Mouse (Mus musculus): Measurements from ENCODE around the gene 2810408A11Rik.

2810408A11Rik gene

GRCm38 (mm10) chr11:69912716-69913530 is 12.1 kb upstream of the 2810408A11Rik start:
- no peak for DNase-seq (ENCODE audit: low spot score)

DNA sequence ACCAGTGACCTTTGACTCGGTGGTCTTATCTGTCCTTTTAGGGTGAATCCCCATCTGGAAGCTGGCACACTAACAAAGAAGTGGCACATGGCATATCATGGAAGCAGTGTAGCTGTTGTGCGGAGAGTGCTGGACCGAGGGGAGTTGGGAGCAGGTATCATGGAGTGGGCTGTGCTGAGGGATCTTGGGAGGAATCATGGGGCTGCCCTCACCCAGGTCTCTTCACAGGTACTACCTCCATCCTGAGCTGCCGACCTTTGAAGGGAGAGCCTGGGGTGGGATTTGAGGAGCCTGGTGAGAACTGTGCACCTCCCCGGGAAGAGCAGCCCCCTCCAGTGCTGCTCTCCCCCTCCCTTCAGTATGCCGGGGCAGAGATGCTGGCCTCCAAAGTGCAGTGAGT is 10.9 kb upstream of the 2810408A11Rik start:
- no peak for DNase-seq (ENCODE audit: low spot score)

GRCm38 (mm10) chr11:69910781-69911560 is 10.2 kb upstream of the 2810408A11Rik start:
- DNase-seq (ENCODE audit: low spot score) = no peak

GRCm38 (mm10) chr11:69910177-69910576 is 9.4 kb upstream of the 2810408A11Rik start:
- no peak for DNase-seq (ENCODE audit: low spot score)

- no peak for DNase-seq (ENCODE audit: low spot score)
These were observed 8.4 kb upstream of the 2810408A11Rik start for GRCm38 (mm10) chr11:69909174-69909573.

- DNase-seq (ENCODE audit: low spot score) = no peak
These were observed 7.9 kb upstream of the 2810408A11Rik start for GRCm38 (mm10) chr11:69908645-69909044.

- DNase-seq (ENCODE audit: low spot score) = no peak
These were observed 3.5 kb upstream of the 2810408A11Rik start for GRCm38 (mm10) chr11:69904311-69904710.

DNA sequence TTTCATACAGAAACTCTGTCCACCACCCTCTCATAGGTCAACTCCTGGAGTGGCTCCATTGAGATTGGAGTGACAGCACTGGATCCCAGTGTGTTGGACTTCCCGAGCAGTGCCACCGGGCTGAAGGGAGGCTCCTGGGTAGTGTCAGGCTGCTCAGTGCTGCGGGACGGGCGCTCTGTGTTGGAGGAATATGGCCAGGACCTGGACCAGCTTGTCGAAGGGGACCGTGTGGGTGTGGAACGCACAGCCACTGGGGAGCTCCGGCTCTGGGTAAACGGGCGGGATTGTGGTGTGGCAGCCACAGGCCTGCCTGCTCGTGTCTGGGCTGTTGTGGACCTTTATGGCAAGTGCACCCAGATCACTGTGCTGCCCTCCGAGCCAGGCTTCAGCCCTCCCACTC is 2.2 kb upstream of the 2810408A11Rik start:
- DNase-seq (ENCODE audit: low spot score) = no peak

GRCm38 (mm10) chr11:69901993-69902392 is 1.2 kb upstream of the 2810408A11Rik start:
- no peak for DNase-seq (ENCODE audit: low spot score)

DNA sequence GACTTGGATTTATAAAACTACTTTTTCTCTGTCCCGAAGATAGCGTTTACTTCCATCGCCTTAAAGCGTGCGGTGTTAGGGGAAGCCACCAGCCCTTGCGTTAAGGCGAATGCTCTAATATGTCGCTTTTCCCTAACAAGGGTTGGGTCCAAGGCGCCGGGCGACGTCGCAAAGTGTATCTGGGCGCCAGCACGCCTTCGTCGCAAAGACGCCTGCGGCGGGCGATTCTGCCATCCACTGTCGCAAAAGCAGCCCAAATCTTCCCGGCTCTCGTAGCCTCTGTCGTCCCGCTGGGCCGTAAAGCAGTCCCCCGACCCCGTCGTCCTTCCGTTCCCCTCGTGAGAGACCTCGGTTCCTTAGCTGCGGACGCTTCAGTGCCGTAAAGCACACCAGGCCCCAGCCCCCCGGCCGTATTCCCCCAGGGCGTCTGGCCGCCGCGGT is 639 bp upstream of the 2810408A11Rik start:
- peak; percentile 75 for DNase-seq (ENCODE audit: low spot score)

- no peak for DNase-seq (ENCODE audit: low spot score)
These were observed 917 bp downstream of the 2810408A11Rik start for GRCm38 (mm10) chr11:69899870-69900269.

- DNase-seq (ENCODE audit: low spot score) = no peak
These were observed 5.5 kb downstream of the 2810408A11Rik start, which contains the start of gene Acap1 for GRCm38 (mm10) chr11:69895291-69895690. Gene Acap1 (minus strand): TSS chr11:69895539.

GRCm38 (mm10) chr11:69894671-69895070 is 6.1 kb downstream of the 2810408A11Rik start:
- DNase-seq (ENCODE audit: low spot score) = no peak

DNA sequence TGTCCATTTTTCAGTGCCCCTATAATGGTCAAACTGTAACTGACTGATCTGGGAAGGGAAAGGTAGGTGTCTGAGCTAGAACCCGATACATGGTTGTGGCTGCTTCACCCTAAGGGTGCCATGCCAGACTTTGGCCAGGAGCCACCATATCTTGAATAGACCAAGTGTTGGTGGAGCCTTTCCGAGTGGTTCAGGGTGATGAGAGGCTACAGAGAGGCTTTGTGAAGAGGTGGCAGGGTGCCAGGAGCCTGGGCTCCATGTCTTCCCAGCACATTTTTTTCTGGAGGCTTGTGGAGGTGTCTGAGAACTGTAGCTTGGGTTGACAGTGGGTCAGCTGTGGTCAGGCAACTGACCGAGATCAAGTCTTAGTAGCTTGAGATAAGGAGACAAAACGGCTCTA is 9.3 kb downstream of the 2810408A11Rik start:
- no peak for DNase-seq (ENCODE audit: low spot score)

GRCm38 (mm10) chr11:69886907-69887635 is 13.7 kb downstream of the 2810408A11Rik start:
- DNase-seq (ENCODE audit: low spot score) = no peak

DNA sequence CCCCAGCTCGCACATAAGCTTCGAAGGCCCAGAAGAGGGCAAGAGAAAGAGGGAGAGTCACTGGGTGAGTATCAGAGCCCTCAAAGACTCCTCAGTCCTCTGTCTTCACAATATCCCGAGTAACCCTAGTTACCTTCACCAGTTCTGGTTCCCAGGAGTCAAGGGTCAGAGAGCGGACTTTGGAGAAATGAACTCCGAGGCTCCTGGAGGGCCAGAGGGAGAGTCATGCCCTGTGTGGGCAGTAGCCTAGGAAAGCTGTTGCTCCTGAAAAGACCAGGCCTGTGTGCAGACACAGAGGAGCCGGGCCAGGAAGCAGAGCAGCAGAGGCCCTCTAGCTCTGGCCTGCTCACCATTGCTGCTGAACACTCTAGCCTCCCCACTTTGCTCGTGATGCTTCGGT is 16.1 kb downstream of the 2810408A11Rik start:
- DNase-seq (ENCODE audit: low spot score) = no peak

GRCm38 (mm10) chr11:69884240-69884639 is 16.5 kb downstream of the 2810408A11Rik start:
- no peak for DNase-seq (ENCODE audit: low spot score)

- DNase-seq (ENCODE audit: low spot score) = no peak
These were observed 17.1 kb downstream of the 2810408A11Rik start for GRCm38 (mm10) chr11:69883527-69884151.

DNA sequence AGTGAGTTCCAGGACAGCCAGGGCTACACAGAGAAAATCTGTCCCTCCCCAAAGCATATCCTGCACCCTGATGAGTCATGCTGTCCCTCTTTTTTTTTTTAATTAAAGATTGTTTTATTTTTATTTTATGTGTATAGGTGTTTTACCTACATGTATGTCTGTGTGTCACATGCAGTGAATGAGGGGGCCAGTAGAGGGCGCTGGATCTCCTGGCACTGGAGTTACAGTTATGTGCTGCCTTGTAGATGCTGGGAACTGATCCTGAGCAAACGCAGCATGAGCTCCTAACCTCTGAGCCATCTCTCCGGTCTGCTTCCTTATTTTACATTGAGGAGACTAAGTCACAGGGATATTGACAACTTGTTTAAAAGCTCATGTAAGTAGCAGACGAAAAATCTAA is 17.7 kb downstream of the 2810408A11Rik start:
- no peak for DNase-seq (ENCODE audit: low spot score)

DNA sequence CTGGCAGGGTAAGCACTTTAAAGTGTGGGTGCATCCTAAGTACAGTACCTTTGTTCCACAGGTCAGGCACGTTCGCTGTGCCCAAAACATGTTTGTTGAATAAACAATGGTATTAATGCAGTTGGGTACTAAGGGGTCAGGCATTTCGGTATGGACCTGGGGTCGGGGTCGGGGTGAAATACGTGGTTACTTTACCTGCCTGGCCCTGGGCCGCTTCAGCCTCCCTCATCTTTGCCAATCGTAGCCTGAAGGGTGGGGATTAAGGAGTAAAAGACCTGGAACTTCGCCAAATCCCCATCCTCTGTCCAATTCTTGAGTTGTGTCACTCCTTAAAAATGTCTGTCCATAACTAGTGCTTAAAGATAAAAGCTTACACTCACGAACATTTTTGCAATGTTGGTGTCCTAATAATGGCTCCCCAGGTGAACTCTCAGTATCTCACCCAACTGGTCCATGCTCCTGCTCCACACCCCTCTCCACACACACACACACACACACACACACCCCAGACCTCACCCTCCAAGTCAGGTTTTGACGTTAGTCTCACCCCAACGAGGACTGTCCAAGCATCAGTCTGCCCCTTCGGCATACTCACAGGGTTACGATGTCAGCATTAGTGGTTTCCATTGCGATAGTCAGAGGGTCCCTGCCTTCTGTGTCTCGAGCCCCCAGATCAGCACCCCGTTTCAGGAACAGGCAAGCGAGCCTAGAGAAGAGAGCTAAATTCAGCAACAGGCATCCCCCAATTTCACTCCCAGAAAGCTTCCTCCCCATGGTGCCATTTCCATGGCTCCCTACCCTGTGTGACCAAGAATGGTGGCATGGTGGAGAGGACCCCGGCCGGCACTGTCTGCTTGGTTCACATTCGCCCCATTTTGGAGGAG is 18.8 kb downstream of the 2810408A11Rik start:
- no peak for DNase-seq (ENCODE audit: low spot score)

All from ovary, postnatal 10 days (tissue).